Mouse (Mus musculus) megakaryocyte progenitor cell, adult 5-6 weeks (primary cell): ENCODE measurements around the gene Nudt4. TPM values are rescaled to one million over a fixed set of nuclear protein-coding genes. Genes with fewer than 3 reads are reported as not detected.

ENCODE experiments used
- ATAC-seq: replicated peaks from 2 replicates; pipeline ENCODE4 v1.8.0; 2016; ENCODE audit warnings: mild to moderate bottlenecking, moderate TSS enrichment, inconsistent platforms; ENCODE audit not compliant: poor library complexity
- total RNA-seq, 2 experiments: library from RNA; stranded (forward) in 1 of 2; stranded (reverse) in 1 of 2; fragments of 157-497, 149-512 nt in 1 of 2; fragments of 200-1000 nt in 1 of 2; gene quantifications; 2 replicates each; pipeline versions ENCODE4 v1.2.3 to v1.2.4; 2015 to 2017

The Nudt4 gene
- total RNA-seq (2015) (66.1 and 67.2 TPM in 2 replicates), total RNA-seq (2017) (53.7 and 60.6 TPM in 2 replicates)

GRCm38 (mm10) chr10:95563851-95564845 lies at the start of gene Nudt4:
Gene Nudt4, minus strand, starts transcription at chr10:95564146.
- peak; percentile 68 for ATAC-seq

DNA sequence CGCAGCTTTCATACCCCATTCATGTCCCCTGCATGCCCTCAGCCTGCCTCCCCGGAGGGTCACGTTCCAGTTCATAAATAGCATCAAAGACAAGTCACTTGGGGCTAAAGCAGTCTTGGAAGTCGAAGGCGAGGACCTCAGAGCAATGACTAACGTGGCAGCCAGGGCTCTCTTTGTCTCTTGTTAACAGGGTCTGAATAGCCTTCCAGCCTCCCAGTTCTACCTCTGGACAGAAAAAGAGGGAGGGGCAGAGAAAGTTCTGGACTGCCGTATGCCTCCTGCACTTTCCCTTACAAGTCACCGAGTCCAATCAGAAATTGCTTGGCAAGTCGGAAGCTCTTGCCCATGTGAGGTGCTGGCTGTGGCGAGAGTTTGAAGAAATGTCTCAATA lies 47.4 kb upstream of the Nudt4 start:
- no peak for ATAC-seq

GRCm38 (mm10) chr10:95610666-95611330 lies 46.9 kb upstream of the Nudt4 start:
- no peak for ATAC-seq

- ATAC-seq, result peak; percentile 97
Observed at GRCm38 (mm10) chr10:95604979-95605613, 41.1 kb upstream of the Nudt4 start.

- no peak for ATAC-seq
Observed at GRCm38 (mm10) chr10:95600527-95600926, 36.6 kb upstream of the Nudt4 start.

- no peak for ATAC-seq
Observed at GRCm38 (mm10) chr10:95599740-95600139, 35.8 kb upstream of the Nudt4 start.

DNA sequence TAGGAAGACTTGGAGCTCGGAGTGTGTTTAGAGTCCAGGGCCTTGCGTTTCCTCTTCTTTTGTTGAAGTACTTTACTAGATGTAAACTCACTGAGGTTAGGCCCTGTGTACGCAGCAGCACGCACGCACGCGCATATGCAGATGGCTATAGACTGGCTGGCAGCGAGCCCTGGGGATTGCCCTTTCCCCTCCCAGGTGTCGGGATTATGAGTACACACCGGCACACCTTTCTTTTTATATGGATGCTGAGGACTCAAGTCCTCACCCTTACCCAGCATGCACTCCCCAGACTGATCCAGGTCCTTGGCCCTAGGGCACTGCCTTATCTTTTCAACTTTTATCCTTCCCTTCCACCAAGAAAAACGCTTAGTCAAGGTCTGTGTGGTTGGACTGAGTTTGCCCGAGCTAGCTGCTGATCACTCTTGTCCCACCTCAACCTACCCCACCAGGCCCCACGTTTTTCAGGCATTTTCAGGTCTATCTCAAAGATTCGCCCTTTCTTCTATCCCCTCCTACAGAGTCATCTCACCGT lies 34.2 kb upstream of the Nudt4 start:
- no peak for ATAC-seq

DNA sequence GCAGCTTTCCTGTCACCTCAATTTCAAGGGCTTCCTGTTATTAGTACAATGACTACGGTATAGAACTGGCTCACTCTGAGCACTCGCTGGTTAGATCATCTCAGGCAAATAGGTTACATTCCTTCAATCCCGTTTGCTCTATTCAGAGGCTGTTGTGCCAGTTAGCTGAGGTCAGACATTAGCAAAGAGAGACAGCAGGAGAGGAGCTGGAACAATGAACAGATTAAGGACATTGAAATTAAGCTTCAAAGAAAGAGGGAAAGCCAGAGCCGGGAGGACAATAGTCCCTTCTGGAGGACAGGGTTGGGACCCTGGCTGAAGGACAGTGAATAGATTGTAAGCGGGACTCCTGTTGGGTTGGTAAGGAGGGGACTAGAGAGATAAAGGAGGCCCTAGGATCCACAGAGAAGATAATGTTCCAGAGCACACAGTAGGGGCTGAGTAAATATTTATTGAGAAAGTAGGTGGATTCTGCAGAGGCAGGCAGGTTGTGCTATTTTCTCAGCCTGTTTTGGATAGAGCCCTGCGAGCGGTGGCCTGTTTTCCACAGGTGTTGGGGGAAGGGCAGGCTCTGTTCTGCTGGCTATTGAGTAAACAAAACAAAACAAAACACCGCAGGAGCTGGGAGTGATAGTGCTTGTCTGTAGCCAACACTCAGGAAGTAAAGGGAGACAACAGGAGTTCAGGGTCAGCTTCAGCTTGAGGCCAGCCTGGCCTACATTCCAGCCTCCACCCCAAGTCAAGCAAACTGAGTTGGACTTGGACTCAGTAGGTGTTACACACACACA lies 32.1 kb upstream of the Nudt4 start:
- no peak for ATAC-seq

GRCm38 (mm10) chr10:95594414-95594813 lies 30.5 kb upstream of the Nudt4 start:
- ATAC-seq, result no peak

DNA sequence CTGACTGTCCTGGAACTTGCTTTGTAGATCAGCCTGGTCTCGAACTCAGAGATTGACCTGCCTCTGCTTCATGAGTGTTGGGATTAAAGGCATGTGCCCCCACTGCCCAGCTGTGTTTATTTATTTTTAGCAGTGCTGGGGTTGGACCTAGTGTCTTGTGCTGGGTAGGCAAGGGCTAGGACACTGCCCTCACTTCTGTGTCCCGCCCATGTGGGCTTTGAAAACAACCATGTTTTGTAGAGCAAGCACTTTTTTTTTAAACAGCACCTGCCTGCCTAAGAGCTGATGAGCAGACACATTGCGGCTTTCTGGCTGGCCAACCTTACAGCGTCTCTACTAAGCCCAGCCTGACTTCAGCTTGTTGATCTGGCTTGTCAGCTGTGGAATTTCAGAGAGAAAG lies 27.3 kb upstream of the Nudt4 start:
- no peak for ATAC-seq

DNA sequence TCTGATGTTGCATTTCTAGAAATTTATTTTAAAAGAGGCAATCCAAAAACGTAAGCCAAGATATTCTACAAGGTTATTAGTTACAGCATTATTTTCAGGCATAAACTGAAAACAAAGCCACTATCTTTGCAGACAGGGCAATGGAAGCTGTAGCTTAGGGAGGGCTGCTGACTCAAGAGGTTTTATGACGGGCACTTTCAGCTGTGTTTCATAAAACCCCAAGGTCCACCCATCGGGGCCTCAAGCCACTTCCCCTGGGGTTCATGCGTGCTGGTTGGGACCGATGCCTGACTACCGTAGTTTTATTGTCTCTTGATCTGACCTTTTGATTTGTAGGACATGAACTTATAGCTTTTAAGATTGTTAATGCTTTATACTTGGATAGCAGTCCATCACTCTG lies 26.2 kb upstream of the Nudt4 start:
- ATAC-seq, result 0 out of 2 replicates have a peak, but pooled peaks have one; percentile 23

- no peak for ATAC-seq
Observed at GRCm38 (mm10) chr10:95589196-95589595, 25.2 kb upstream of the Nudt4 start.

GRCm38 (mm10) chr10:95587509-95588220 lies 23.7 kb upstream of the Nudt4 start:
- ATAC-seq, result peak; percentile 90

GRCm38 (mm10) chr10:95585554-95585953 lies 21.6 kb upstream of the Nudt4 start:
- no peak for ATAC-seq

GRCm38 (mm10) chr10:95577567-95577950 lies 13.6 kb upstream of the Nudt4 start:
- ATAC-seq, result no peak

GRCm38 (mm10) chr10:95576876-95577566 lies 13.1 kb upstream of the Nudt4 start:
- 0 out of 2 replicates have a peak, but pooled peaks have one; percentile 34 for ATAC-seq

DNA sequence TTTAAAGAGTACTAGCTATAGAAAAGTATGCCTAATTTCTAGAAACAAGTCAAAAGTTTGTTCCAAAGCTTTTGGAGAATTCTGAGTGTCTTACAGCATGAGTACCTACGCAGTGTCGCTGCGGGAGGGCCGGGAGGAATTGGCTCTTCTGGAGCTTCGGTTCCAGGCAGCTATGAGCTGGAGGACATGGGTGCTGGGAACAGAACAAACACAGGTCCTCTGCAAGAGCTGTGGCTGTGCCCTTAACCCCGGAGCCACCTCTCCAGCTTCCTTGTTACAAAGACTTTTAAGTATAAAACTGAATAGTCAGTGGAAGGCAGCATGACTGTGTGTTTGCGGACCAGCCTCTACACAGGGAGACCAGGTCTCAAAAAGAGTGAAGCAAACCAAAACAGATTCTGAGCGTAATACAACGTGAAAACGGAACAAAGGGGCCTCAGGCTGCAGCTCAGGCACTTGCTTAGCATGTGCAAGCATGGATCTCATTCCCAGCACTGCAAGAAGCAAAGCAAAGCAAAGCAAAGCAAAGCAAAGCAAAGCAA lies 12.0 kb upstream of the Nudt4 start:
- no peak for ATAC-seq

- no peak for ATAC-seq
Observed at GRCm38 (mm10) chr10:95574994-95575393, 11.0 kb upstream of the Nudt4 start.

DNA sequence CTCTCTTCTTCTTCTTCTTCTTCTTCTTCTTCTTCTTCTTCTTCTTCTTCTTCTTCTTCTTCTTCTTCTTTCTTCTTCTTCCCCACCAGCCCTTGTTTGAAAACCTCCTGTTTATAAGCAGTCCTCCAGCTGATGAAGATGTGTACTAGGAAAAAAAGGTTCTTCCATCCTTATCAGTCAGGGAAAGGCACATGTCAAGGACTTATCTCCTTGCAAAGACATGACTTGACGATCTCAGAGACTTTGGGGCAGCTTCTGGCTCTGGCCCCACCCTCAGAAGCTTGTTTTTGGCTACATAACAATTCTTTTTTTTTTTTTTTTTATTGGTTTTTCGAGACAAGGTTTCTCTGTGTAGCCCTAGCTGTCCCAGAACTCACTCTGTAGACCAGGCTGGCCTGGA lies 5.5 kb upstream of the Nudt4 start:
- peak; percentile 97 for ATAC-seq
